Mouse (Mus musculus): ENCODE data around the gene Zbtb38. TPM values are rescaled to one million over a fixed set of nuclear protein-coding genes. Genes with fewer than 3 reads are reported as not detected.

Zbtb38 gene
- polyA plus RNA-seq, 1 experiment from 2014 or later: 32.1 TPM

DNA sequence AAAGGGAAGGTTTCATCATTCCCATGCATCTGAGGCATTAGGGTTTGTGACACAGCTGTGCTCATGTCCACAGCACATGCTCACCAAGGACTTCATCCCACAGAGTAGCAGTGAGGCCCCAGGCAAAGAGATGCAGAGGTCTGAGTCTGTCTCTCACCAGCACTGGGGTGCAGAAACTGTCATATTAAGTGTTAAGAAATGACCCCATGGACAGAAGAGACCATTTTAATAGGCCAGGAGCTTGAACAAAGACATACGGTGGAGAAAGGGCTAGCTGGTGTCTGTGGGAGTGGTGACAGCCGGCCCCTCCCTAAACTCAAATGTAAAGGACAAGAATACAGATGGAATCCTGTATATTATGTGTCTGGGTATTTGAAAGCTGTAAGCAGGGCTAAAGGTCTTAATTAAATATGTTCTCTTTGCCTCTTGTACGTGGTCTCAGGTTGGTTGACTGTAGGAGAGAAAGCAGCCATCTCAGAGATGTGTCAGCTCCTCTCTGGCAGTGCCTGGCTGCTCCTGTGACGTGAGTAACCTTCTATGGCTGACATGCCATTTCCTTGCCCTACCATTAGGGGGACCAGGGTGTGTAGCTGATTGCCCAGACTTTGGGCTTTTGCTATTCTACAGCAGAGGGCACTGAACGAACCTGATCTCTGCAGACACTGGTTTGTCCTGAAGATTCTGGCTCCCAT is 77.4 kb downstream of the Zbtb38 start:
- H3K27me3 ChIP-seq (replicated peaks): no peaks in the 10 kb centered on the region
- no peaks in the 10 kb centered on the region for H3K36me3 ChIP-seq
- WGBS: 29% methylated on average over 5 of the region's 5 CpGs
- H3K4me2 ChIP-seq: no peak overlapping the region
- H3K4me1 ChIP-seq (replicated peaks): no peaks in the 10 kb centered on the region
- no peak overlapping the region for H3K27ac ChIP-seq (ENCODE audit: poor library complexity, severe bottlenecking)
- H3K4me3 ChIP-seq: no peak overlapping the region
- no peaks in the 10 kb centered on the region for H3K9me3 ChIP-seq (replicated peaks)
- ATAC-seq (ENCODE audit: insufficient number of reproducible peaks, low FRiP score): peak; percentile 53; the same call in 1 of the 2 replicates
- no peak overlapping the region for H3K9ac ChIP-seq

GRCm38 (mm10) chr9:96674301-96674700 is 78.3 kb downstream of the Zbtb38 start:
- Histone ChIP-seq H3K9ac (no peak overlapping the region), H3K27me3 (replicated peaks) (no peaks in the 10 kb centered on the region), H3K36me3 (no peaks in the 10 kb centered on the region), H3K4me3 (no peak overlapping the region), H3K4me1 (replicated peaks) (no peaks in the 10 kb centered on the region), H3K27ac (ENCODE audit: poor library complexity, severe bottlenecking) (no peak overlapping the region), H3K4me2 (no peak overlapping the region), H3K9me3 (replicated peaks) (no peaks in the 10 kb centered on the region)
- no peak for ATAC-seq (ENCODE audit: insufficient number of reproducible peaks, low FRiP score)
- 79% methylated on average over 8 of the region's 8 CpGs for WGBS

DNA sequence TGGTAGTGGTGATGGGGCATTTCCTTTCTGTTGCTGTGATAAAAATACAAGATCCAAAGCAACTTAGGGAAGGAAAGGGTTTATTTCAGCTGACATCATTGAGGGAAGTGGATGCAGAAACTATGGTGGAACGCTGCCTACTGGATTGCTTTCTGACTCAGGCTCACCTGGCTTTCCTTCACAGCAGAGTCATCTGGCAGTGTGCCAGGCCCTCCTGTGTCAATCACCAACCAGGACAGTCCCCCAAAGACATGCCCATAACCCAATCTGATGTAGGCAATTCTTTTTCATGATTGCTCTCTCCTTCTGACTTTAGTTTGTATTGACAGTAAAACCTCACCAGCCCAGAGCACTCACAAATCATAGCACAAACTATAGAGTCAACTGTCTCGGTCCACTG is 80.2 kb downstream of the Zbtb38 start:
- ATAC-seq (ENCODE audit: insufficient number of reproducible peaks, low FRiP score): no peak
- WGBS: 81% methylated on average over 2 of the region's 2 CpGs
- Histone ChIP-seq H3K36me3 (no peaks in the 10 kb centered on the region), H3K4me2 (no peak overlapping the region), H3K27me3 (replicated peaks) (no peaks in the 10 kb centered on the region), H3K4me1 (replicated peaks) (no peaks in the 10 kb centered on the region), H3K4me3 (no peak overlapping the region), H3K9ac (no peak overlapping the region), H3K27ac (ENCODE audit: poor library complexity, severe bottlenecking) (no peak overlapping the region), H3K9me3 (replicated peaks) (no peaks in the 10 kb centered on the region)

DNA sequence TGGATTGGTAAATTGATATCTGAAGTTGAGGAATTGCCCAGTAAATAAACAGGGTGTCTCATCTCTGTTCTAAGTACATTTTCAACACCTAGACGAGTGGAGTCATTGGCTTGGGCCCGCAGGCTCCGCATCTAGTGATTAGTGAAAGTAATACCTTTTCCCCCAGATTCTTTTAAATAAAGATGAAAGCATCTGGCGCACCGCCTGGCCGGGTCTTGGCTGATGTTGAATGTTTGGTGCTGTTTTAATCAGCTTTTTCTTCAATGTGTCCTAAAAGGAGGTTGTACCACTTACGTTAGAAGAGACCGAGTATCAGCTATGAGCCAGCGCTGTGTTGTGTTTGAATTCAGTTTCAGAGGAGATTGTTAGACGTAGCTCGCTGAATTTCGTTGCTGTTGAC is 81.4 kb downstream of the Zbtb38 start:
- Histone ChIP-seq H3K9ac (no peak overlapping the region), H3K4me3 (no peak overlapping the region), H3K27me3 (replicated peaks) (no peaks in the 10 kb centered on the region), H3K27ac (ENCODE audit: poor library complexity, severe bottlenecking) (no peak overlapping the region), H3K4me2 (no peak overlapping the region), H3K9me3 (replicated peaks) (no peaks in the 10 kb centered on the region), H3K4me1 (replicated peaks) (no peaks in the 10 kb centered on the region), H3K36me3 (no peaks in the 10 kb centered on the region)
- 93% methylated on average over 12 of the region's 12 CpGs for WGBS
- no peak for ATAC-seq (ENCODE audit: insufficient number of reproducible peaks, low FRiP score)

- Histone ChIP-seq H3K4me2 (peak overlapping the region; percentile 67), H3K4me3 (peak overlapping the region; percentile 38), H3K36me3 (no peaks in the 10 kb centered on the region), H3K27me3 (replicated peaks) (no peaks in the 10 kb centered on the region), H3K9me3 (replicated peaks) (no peaks in the 10 kb centered on the region), H3K9ac (peak overlapping the region; percentile 53; the same call in 1 of the 2 replicates), H3K4me1 (replicated peaks) (no peaks in the 10 kb centered on the region), H3K27ac (ENCODE audit: poor library complexity, severe bottlenecking) (peak overlapping the region; percentile 17; the same call in 1 of the 2 replicates)
- peak; percentile 98 for ATAC-seq (ENCODE audit: insufficient number of reproducible peaks, low FRiP score)
- WGBS: 6% methylated on average over 15 of the region's 15 CpGs
Measured at GRCm38 (mm10) chr9:96669877-96670276, 82.8 kb downstream of the Zbtb38 start.

DNA sequence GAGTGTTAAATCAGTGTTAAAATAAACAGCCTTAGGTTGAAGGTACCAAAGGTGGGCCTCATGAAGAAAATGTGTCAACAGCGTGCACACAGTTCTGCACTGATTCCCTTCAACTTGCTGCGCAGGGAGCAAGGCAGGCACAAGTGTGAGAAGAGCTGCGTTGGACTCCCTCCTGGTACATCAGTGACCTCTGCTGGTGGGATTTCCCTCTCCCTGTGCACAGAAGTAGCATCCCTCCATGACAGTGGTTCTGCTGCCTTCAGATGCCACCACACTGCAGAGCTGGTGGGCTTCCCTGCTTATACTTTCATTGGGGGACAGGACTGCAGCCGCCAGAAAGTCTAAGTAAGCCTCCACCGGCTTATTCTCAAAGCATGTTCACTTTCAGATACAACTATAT is 84.0 kb downstream of the Zbtb38 start:
- Histone ChIP-seq H3K4me1 (replicated peaks) (no peaks in the 10 kb centered on the region), H3K27me3 (replicated peaks) (no peaks in the 10 kb centered on the region), H3K36me3 (no peaks in the 10 kb centered on the region), H3K4me2 (no peak overlapping the region), H3K9me3 (replicated peaks) (no peaks in the 10 kb centered on the region), H3K9ac (no peak overlapping the region), H3K27ac (ENCODE audit: poor library complexity, severe bottlenecking) (no peak overlapping the region), H3K4me3 (no peak overlapping the region)
- WGBS: 51% methylated on average over 5 of the region's 5 CpGs
- ATAC-seq (ENCODE audit: insufficient number of reproducible peaks, low FRiP score): peak; percentile 54; the same call in 1 of the 2 replicates

DNA sequence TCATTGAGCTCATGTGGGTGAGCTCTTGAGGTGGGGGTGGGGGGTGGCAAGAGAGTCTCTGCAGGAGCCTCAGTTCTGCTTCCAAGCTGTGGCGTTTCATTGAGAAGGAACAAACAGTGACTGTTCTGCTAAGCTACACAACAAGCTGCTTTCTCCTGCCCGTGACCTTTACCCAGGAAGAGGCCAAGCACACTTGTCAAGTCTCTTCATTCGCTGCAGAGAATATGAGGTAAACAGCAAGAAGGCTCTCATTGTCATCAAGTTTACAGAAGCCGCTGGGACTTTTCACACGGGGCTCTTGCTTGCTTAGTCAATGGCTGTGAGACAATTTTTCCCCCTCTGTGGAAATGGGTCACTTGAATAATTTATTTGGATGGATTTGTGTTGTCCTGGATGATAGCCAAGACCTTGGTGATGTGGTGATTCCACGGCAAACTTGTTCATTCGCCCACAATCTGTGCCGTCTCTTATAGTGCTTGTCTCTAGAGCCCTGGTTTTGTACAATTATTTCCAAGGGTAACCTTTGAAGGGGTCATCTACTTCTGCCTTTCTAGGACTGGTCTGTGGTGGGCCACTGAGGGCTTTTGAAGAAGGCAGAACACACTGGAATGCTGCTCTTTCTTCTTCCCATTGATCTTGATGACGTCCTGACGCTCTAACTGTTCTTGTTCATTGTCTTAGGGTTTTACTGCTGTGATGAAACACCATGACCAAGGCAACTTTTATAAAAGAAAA is 92.0 kb downstream of the Zbtb38 start:
- no peaks in the 10 kb centered on the region for H3K36me3 ChIP-seq
- 79% methylated on average over 10 of the region's 10 CpGs for WGBS
- no peak overlapping the region for H3K27ac ChIP-seq (ENCODE audit: poor library complexity, severe bottlenecking)
- H3K27me3 ChIP-seq (replicated peaks): no peaks in the 10 kb centered on the region
- H3K4me1 ChIP-seq (replicated peaks): no peaks in the 10 kb centered on the region
- no peaks in the 10 kb centered on the region for H3K9me3 ChIP-seq (replicated peaks)
- H3K9ac ChIP-seq: no peak overlapping the region
- no peak overlapping the region for H3K4me2 ChIP-seq
- ATAC-seq (ENCODE audit: insufficient number of reproducible peaks, low FRiP score): no peak
- H3K4me3 ChIP-seq: no peak overlapping the region

GRCm38 (mm10) chr9:96659801-96660200 is 92.8 kb downstream of the Zbtb38 start:
- no peaks in the 10 kb centered on the region for H3K36me3 ChIP-seq
- H3K9ac ChIP-seq: no peak overlapping the region
- 58% methylated on average over 2 of the region's 2 CpGs for WGBS

DNA sequence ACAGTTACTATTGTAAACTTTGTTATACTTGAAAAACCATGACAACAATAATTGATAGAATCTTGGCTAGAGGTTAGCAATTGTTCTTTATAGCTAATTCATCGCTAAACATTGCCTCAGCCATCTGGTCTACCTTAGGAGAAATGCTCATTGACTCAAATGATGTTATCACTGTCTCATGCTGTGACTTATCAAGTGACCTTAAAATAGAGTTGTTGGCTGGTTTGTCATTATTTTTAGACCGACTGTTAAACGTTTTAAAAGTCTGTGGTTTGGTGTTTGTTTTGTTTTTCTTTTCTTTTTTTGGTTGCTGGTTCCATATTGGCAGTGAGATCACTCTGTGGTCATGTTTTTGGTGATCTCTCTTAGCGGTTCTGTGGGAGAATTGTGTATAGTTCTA is 99.1 kb downstream of the Zbtb38 start:
- Histone ChIP-seq H3K9me3 (replicated peaks) (no peaks in the 10 kb centered on the region), H3K36me3 (no peaks in the 10 kb centered on the region), H3K9ac (no peak overlapping the region), H3K4me1 (replicated peaks) (no peaks in the 10 kb centered on the region), H3K4me2 (no peak overlapping the region), H3K27ac (ENCODE audit: poor library complexity, severe bottlenecking) (no peak overlapping the region), H3K27me3 (replicated peaks) (no peaks in the 10 kb centered on the region), H3K4me3 (no peak overlapping the region)
- no peak for ATAC-seq (ENCODE audit: insufficient number of reproducible peaks, low FRiP score)
- 38% methylated on average over 4 of the region's 4 CpGs for WGBS

More at GRCm38 (mm10) chr9:96659801-96660200, 92.8 kb downstream of the Zbtb38 start:
- H3K27ac ChIP-seq (ENCODE audit: poor library complexity, severe bottlenecking): no peak overlapping the region
- no peak overlapping the region for H3K4me2 ChIP-seq
- H3K9me3 ChIP-seq (replicated peaks): no peaks in the 10 kb centered on the region
- no peaks in the 10 kb centered on the region for H3K4me1 ChIP-seq (replicated peaks)
- H3K4me3 ChIP-seq: no peak overlapping the region
- no peaks in the 10 kb centered on the region for H3K27me3 ChIP-seq (replicated peaks)
- no peak for ATAC-seq (ENCODE audit: insufficient number of reproducible peaks, low FRiP score)

- no peaks in the 10 kb centered on the region for H3K9me3 ChIP-seq (replicated peaks)
- H3K27me3 ChIP-seq (replicated peaks): no peaks in the 10 kb centered on the region
- no peaks in the 10 kb centered on the region for H3K36me3 ChIP-seq
- H3K4me3 ChIP-seq: no peak overlapping the region
- ATAC-seq (ENCODE audit: insufficient number of reproducible peaks, low FRiP score): no peak
- WGBS: 55% methylated on average over 6 of the region's 6 CpGs
- no peak overlapping the region for H3K4me2 ChIP-seq
- H3K9ac ChIP-seq: no peak overlapping the region
- no peaks in the 10 kb centered on the region for H3K4me1 ChIP-seq (replicated peaks)
- H3K27ac ChIP-seq (ENCODE audit: poor library complexity, severe bottlenecking): no peak overlapping the region
Measured at GRCm38 (mm10) chr9:96652763-96653162, 99.9 kb downstream of the Zbtb38 start.

DNA sequence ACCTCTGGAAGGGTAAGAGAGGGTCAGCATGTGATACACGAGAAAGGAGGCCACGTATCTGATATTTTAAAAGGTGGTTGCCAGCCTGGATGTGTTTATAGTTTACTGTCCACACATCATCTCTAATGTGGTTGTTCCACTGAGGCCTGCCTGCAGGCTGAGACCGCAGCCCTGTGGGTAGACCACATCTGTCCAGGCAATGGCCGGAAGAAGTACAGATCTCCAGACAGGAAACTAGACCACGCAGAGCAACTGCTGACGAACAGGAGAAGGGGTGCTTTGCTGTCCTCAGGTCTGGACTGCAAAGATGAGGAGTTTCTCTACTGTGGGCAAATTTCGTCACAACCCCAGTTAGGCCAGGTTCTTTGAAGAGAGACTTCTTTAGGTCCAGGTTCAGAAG is 101.8 kb downstream of the Zbtb38 start:
- Histone ChIP-seq H3K4me3 (no peak overlapping the region), H3K9me3 (replicated peaks) (no peaks in the 10 kb centered on the region), H3K4me1 (replicated peaks) (no peaks in the 10 kb centered on the region), H3K9ac (no peak overlapping the region), H3K27ac (ENCODE audit: poor library complexity, severe bottlenecking) (no peak overlapping the region), H3K27me3 (replicated peaks) (no peaks in the 10 kb centered on the region), H3K36me3 (no peaks in the 10 kb centered on the region), H3K4me2 (no peak overlapping the region)
- no peak for ATAC-seq (ENCODE audit: insufficient number of reproducible peaks, low FRiP score)
- 76% methylated on average over 7 of the region's 7 CpGs for WGBS
